Mouse (Mus musculus) fat pad, adult 2 months (tissue): ENCODE data around the gene Tgfa.

Experiments
- DNase-seq: peaks from one replicate; pipeline ENCODE4 v3.0.0-alpha.2; 2011; ENCODE audit warnings: low read depth, low spot score; ENCODE audit errors: extremely low read depth

Tgfa gene

GRCm38 (mm10) chr6:86194941-86195932, at the start of gene Tgfa:
TSS of gene Tgfa (plus strand) at chr6:86195223.
- DNase-seq, result no peak

GRCm38 (mm10) chr6:86148518-86148917, 46.5 kb upstream of the Tgfa start:
- no peak for DNase-seq

GRCm38 (mm10) chr6:86149001-86149400, 46.0 kb upstream of the Tgfa start:
- DNase-seq, result no peak

GRCm38 (mm10) chr6:86152676-86153075, 42.3 kb upstream of the Tgfa start:
- DNase-seq, result no peak

GRCm38 (mm10) chr6:86153436-86153990, 41.5 kb upstream of the Tgfa start:
- DNase-seq, result no peak

- DNase-seq, result no peak
Measured at GRCm38 (mm10) chr6:86154006-86154405, 41.0 kb upstream of the Tgfa start.

GRCm38 (mm10) chr6:86154481-86154880, 40.5 kb upstream of the Tgfa start:
- DNase-seq, result no peak

- no peak for DNase-seq
Measured at GRCm38 (mm10) chr6:86157253-86158234, 37.5 kb upstream of the Tgfa start.

- DNase-seq, result no peak
Measured at GRCm38 (mm10) chr6:86160878-86161277, 34.1 kb upstream of the Tgfa start.

- no peak for DNase-seq
Measured at GRCm38 (mm10) chr6:86161586-86161985, 33.4 kb upstream of the Tgfa start.

- DNase-seq, result no peak
Measured at GRCm38 (mm10) chr6:86164028-86164427, 31.0 kb upstream of the Tgfa start.

- no peak for DNase-seq
Measured at GRCm38 (mm10) chr6:86166426-86166825, 28.6 kb upstream of the Tgfa start.

GRCm38 (mm10) chr6:86167851-86168250, 27.2 kb upstream of the Tgfa start:
- no peak for DNase-seq

GRCm38 (mm10) chr6:86169166-86169565, 25.9 kb upstream of the Tgfa start:
- DNase-seq, result no peak

- no peak for DNase-seq
Measured at GRCm38 (mm10) chr6:86176236-86176635, 18.8 kb upstream of the Tgfa start.

- DNase-seq, result no peak
Measured at GRCm38 (mm10) chr6:86176721-86177120, 18.3 kb upstream of the Tgfa start.

GRCm38 (mm10) chr6:86177331-86177982, 17.6 kb upstream of the Tgfa start:
- no peak for DNase-seq

GRCm38 (mm10) chr6:86180617-86181016, 14.4 kb upstream of the Tgfa start:
- no peak for DNase-seq

GRCm38 (mm10) chr6:86182016-86182415, 13.0 kb upstream of the Tgfa start:
- no peak for DNase-seq

- DNase-seq, result no peak
Measured at GRCm38 (mm10) chr6:86182626-86183025, 12.4 kb upstream of the Tgfa start.
